Mouse (Mus musculus): ENCODE data around the gene Galnt4.

The Galnt4 gene

GRCm38 (mm10) chr10:99107964-99108363 lies at the start of gene Galnt4:
TSS of gene Galnt4 (plus strand) at chr10:99108159.
- peak; percentile 89 for DNase-seq (ENCODE audit: low spot score)

GRCm38 (mm10) chr10:99060588-99060987 lies 47.4 kb upstream of the Galnt4 start:
- no peak for DNase-seq (ENCODE audit: low spot score)

- DNase-seq (ENCODE audit: low spot score) = no peak
Measured at GRCm38 (mm10) chr10:99061418-99061817, 46.5 kb upstream of the Galnt4 start.

- DNase-seq (ENCODE audit: low spot score) = peak; percentile 73
Measured at GRCm38 (mm10) chr10:99062546-99062945, 45.4 kb upstream of the Galnt4 start.

- no peak for DNase-seq (ENCODE audit: low spot score)
Measured at GRCm38 (mm10) chr10:99076113-99076895, 31.7 kb upstream of the Galnt4 start.

- DNase-seq (ENCODE audit: low spot score) = no peak
Measured at GRCm38 (mm10) chr10:99078621-99079020, 29.3 kb upstream of the Galnt4 start.

GRCm38 (mm10) chr10:99081569-99081990 lies 26.4 kb upstream of the Galnt4 start:
- DNase-seq (ENCODE audit: low spot score) = peak; percentile 65

- DNase-seq (ENCODE audit: low spot score) = peak; percentile 57
Measured at GRCm38 (mm10) chr10:99083431-99084003, 24.4 kb upstream of the Galnt4 start.

GRCm38 (mm10) chr10:99084397-99085239 lies 23.3 kb upstream of the Galnt4 start:
- DNase-seq (ENCODE audit: low spot score) = peak; percentile 88

GRCm38 (mm10) chr10:99085240-99085587 lies 22.7 kb upstream of the Galnt4 start:
- no peak for DNase-seq (ENCODE audit: low spot score)

- no peak for DNase-seq (ENCODE audit: low spot score)
Measured at GRCm38 (mm10) chr10:99086029-99086428, 21.9 kb upstream of the Galnt4 start.

- no peak for DNase-seq (ENCODE audit: low spot score)
Measured at GRCm38 (mm10) chr10:99089906-99090305, 18.1 kb upstream of the Galnt4 start.

- no peak for DNase-seq (ENCODE audit: low spot score)
Measured at GRCm38 (mm10) chr10:99093364-99093763, 14.6 kb upstream of the Galnt4 start.

GRCm38 (mm10) chr10:99095114-99095513 lies 12.8 kb upstream of the Galnt4 start:
- DNase-seq (ENCODE audit: low spot score) = no peak

GRCm38 (mm10) chr10:99097374-99097773 lies 10.6 kb upstream of the Galnt4 start:
- peak; percentile 22 for DNase-seq (ENCODE audit: low spot score)

GRCm38 (mm10) chr10:99105522-99105921 lies 2.4 kb upstream of the Galnt4 start:
- no peak for DNase-seq (ENCODE audit: low spot score)

- no peak for DNase-seq (ENCODE audit: low spot score)
Measured at GRCm38 (mm10) chr10:99106311-99106702, 1.7 kb upstream of the Galnt4 start.

- DNase-seq (ENCODE audit: low spot score) = peak; percentile 79
Measured at GRCm38 (mm10) chr10:99106703-99107631, 992 bp upstream of the Galnt4 start, which contains the start of gene Poc1b. TSS of gene Poc1b (plus strand) at chr10:99107036.

- DNase-seq (ENCODE audit: low spot score) = no peak
Measured at GRCm38 (mm10) chr10:99108431-99108982, 548 bp downstream of the Galnt4 start.

- no peak for DNase-seq (ENCODE audit: low spot score)
Measured at GRCm38 (mm10) chr10:99113533-99113932, 5.6 kb downstream of the Galnt4 start.

- no peak for DNase-seq (ENCODE audit: low spot score)
Measured at GRCm38 (mm10) chr10:99114295-99114694, 6.3 kb downstream of the Galnt4 start.
